Mouse (Mus musculus): ENCODE results near the gene AU015836. TPM values are rescaled to one million over a fixed set of nuclear protein-coding genes. Genes with fewer than 3 reads are reported as not detected.
"Not testable (repeated sequence)": the region's sequence is repeated elsewhere in the genome, so short reads cannot be mapped to it uniquely, and the experiment has no call there.

Gene AU015836
- total RNA-seq (2021) (not detected), polyA plus RNA-seq (2012; rRNA removed) (not detected in 2 replicates)
- long read RNA-seq = 0 reads

DNA sequence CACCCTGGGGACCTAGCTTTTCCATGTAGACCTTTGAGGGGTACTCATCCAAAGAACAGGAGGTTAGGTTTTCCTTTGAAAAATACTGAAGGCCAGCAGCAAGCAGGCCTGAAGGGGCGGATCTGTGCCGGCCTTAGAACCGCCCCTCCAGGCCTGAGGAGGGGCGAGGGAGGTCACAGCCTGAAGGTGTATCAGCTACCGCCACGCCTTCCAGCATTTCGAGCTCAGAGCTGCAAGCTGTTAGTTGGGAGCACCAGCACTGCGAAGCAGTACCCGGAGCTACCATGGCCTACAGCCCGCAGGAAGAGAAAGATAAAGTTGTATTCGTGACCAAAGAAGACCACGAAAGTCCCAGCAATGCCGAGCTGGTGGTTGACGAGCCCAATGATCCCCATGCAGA, at the start of gene AU015836:
Gene AU015836 (plus strand): TSS at position 216 of the 400 bp plus-strand sequence.
- DNase-seq = no peak

DNA sequence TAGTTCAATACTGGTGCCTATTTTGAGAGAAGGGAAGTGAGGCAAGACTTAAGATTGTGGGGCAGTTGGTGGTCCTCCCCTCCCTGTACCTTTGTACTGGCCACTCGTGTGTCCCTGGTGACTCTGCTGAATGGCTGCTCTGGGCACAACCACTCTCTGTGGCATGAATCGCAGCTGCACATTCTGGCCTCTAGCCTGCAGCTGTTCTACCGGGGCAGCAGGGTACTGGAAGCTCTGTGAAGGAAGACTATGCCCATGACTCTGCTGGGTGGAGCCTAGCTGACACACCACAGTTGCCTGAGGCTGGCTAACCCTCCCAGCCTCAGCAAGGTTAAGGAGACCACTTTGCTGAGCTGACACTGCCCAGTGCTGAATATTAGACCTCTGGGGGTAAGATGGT, 49.4 kb upstream of the AU015836 start:
- DNase-seq = no peak

DNA sequence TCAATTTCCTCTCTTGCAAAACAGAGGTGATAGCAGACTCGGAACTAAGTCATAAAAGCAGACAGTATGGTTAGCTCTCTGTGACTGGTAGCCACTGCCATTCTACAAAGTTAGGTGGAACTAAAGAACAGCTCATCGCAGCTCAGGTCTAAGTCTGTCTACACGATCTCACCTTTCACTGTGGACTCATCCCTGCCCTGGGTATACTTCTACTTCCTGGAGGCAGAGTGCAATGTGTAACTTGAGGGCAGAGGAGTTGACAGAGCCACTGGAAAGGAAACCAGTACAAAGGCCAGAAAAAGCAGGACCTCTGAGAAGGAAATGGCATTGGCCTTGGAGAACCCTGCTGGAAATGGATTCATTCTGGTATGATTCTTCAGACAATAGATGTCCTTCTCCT, 40.1 kb upstream of the AU015836 start:
- no peak for DNase-seq

DNA sequence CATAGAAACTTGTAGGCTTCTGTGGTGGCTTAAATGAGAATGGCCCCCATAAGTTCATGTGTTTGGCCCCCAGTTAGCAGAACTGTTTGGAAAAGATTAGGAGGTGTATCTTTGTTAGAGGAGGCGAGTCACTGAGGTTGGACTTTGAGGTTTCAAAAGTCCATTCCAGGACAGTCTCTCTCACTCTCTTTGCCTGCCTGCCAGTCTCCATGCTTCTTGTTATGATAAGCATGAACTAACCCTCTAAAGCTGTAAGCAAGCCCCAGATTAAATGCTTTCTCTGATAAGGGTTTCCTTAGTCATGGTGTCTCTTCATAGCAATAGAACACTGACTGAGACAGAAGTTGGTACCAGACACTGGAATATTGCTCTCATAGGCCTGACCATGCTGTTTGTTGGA, 39.7 kb upstream of the AU015836 start:
- no peak for DNase-seq

DNA sequence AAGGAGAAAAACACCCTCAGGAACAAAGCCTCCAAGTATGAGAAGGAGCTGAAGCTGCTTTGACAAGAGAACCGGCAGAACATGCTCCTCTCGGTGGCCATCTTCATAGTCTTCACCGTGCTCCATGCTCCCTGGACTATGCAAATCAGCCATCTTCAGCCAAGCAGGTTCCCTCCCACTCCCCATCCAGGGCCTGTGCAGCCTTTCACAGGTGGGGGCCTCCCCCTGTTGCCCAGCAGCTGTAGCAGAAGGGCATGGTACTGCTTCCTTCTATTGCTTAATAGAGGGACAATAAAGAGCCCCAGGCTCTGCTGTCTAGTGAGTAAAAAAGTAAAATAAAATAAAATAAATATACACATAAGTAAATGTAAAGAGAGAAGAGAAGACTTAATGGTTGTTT, 36.8 kb upstream of the AU015836 start:
- DNase-seq = no peak

DNA sequence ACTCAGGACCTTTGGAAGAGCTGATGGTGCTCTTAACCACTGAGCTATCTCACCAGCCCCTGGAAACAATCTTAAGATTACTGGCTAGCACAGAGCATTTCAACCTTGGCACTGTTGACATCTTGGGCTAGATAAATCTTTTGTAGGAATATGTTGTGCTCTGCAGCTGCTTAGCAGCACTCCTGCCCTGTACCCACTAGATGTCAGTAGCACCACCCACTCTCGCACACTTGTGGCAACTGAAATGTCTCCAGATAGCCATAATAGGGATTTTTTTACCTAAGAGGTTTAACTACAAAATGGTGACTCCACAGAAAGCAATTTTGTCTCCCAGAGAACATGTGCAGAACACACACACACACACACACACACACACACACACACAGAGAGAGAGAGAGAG, 11.7 kb upstream of the AU015836 start:
- DNase-seq = peak; percentile 14

DNA sequence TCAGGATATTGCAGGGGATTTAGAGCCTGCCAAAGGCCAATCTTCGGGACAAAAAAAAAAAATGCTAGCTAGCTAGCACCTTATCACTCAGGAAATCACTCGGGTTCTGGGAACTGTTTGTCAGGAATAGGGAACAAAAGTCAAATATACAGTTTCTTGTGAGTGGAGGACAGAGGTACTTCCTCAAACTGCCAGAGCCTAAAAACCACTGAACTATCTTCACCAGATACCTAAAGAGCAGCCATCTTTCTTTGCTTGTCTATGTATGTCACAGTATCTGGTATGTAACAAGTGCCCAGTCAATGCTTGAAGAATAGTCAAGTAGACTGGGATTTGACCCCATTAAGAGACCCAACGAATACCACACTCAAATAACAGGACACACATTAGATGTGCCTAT, 10.0 kb upstream of the AU015836 start:
- DNase-seq = no peak

DNA sequence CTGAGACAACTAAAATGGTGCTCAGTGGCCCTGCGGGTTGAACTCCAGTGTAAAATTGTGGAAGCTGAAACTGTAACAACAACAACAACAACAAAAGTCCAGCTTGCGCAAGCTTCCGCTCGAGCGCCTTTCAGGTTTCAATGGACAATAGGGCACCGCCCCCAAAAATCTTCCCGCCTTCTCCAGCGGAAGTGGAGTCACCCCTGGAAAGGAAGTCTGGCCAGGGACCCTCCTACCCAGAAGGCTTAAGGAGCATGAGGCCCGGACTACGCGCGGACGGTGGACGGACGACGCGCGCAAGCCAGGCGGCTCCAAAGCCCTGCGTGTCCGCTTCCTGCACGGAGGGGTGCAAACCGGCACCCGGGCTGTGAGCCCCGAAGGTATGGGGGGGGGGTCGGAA, 11.9 kb downstream of the AU015836 start:
- DNase-seq = no peak

DNA sequence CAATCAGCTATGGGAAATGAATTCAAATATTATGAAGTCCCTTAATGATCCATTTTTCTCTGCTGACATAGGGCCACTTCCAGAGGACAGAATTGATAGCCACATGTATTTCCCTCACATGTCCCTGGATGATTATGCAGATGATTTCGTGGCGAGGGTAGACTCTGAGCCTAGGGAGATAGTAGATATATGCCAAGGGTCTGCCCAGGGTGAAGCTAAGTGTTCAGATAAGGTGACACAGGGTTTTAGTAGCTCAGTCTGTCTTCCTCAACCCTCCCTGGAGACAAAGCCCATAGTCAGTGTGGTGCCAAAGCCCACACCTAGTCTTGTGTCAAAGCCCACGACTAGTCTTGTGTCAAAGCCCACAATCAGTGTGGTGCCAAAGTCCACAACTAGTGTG, 13.7 kb downstream of the AU015836 start:
- DNase-seq = no peak

DNA sequence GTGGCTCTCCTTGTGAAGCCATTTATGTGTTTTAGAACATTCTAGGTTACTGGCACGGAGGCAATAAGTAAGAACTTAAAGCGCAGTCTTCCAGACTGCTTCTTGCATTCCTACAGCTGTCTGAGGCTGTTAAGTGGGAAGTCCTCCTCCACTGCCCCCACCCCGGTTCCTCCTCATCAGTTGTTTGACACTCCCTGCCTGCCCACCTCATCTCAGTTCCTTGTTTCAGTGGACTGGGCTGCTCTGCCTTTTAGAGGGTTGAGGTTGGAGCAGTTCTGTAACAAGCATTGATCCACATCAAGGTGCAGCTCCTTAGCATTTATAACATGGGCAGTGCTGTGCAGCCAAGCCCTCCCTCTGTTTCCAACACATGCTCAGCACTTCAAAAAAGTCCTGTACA, 16.6 kb downstream of the AU015836 start:
- DNase-seq = not testable (repeated sequence)

DNA sequence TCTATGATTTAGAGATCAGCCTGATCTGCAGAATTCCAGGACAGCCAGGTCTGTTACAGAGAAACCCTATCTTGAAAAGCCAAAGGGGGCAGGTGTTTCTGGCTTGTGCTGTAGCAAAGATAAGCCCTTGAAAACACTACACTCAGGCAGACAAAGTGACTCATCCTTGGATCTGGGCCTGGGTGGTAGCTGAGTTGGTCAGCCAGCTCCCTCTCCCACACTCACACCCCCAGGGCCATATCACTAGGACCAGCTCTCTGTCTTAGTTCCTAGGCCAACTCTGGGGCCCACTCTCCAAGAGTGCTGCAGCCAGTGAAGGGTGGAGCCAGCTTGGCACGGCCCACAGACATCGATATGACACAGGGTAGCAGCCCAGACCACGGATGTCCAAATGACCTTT, 38.5 kb downstream of the AU015836 start:
- DNase-seq = peak; percentile 55

DNA sequence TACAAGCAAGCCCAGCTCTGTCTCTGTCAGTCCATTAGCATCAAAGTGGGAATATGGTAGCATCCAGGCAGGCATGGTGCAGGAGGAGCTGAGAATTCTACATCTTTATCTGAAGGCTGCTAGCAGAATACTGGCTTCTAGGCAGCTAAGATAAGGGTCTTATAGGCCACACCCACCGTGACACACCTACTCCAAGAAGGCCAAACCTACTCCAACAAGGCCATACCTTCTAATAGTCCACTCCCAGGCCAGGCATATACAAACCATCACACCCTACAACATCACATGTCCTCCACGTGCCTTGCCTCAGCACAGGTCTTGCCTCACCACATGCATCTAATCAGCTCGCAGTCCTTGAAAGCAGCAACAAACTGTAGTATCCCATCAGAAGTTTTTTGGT, 41.0 kb downstream of the AU015836 start:
- no peak for DNase-seq

DNA sequence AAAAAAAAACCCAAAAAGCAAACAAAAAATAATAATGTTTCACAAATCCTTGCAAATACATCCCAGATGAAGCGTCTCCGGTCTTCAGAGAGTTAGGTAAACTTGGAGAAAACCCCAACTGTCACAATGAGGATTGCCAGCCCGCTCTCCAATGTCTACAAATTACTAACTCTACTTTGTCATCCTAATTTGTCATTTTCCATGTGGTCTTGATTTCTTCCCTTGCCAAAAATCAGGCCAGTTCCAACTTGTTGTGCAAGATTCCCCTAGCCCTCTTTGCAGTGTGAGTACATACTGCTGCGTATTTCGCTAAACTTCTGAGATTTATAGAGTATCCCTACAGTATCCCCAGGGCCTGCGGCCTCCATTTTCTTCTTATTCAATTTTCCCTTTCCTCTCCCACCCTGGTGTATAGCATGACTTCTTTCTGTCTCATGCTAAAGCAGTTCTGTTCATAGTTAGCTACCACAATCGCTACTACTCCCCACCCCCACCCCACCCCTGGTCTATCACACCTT, 43.3 kb downstream of the AU015836 start:
- DNase-seq = no peak

DNA sequence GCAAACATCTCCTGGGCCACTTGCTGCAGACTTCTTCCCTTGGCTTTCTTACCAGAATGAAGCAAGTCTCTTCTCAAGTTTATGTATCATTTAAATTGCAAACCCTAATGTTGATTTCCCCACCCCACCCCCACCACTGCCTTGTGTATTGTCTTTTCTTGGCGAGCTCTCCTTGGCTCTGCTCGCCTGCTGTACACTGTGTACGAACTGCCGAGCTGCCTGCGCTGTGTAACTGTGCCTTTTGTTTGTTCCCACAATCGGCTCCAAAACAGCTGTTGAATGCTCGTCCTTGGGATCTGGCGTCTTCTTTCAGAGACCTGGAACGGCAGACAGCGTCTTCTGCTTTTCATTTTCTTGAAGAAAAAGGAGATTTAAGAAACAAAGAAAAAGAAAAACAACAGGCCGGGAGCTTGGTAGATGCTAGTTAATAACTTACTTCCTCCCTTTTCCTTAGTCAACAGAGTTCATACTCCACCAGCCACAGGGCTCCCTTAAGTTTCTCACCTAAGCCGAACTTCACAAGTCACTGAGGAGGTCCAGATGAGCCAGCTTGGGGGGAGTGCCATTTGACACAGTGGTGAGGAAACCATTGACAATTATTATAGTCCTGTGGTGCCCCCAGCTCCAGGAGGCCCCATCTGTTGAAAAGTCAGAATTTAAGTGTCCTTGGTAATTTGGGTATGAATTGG, 44.2 kb downstream of the AU015836 start:
- no peak for DNase-seq

DNA sequence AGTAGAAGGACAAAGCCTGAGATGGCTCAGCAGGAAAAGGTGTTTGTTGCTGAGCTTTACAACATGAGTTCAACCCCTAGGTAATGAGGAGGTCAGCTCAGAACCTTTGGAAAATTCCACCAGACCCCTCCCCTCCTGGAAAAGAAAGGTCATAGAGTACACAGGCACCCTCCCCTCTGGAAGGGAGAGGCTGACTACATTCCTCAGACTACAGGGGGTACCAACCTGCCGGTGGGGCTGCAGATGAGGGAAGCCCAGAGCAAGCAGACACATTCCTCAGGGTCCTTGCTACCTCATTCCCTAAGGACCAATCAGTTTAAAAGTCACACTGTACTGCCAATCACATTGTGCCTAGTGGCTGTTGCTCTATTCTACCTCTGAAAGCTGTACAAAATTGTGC, 48.4 kb downstream of the AU015836 start:
- no peak for DNase-seq

DNA sequence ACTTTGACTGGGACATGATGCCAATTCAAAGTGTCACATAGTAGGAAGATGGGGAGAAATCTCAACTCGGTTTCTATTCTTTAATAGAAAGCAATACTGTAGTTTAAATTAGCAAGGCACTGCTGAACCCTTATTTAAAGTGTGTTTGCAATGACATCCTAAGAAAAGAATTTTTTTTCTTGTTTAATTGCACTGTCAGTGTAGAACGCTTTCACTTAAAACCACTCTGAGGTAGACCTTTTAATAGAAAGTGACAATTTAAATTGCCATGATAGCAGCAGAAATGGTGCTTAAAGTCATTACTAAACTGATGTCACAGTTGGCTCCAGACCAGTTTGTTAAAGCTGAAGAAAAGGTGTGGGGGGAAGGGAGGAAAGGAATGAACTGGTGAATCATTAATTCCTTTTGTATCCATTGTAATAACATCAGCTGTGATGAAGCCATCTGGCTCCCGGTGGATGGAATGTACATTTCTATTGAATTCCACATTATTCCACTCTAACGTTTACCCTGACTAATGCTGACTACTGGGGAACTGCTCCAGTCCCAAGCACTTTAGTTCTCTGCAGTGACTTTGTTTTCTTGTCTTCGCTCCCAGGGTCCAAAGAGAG, 53.9 kb downstream of the AU015836 start:
- no peak for DNase-seq

Other genes starting within 250 kb of the AU015836 start
- 10 to 100 TPM; 10.1 to 19.8 TPM for gene Pdk3, start 136.5 kb upstream of the AU015836 start, total RNA-seq (2021)
- gene Pdk3, start 136.5 kb upstream of the AU015836 start, polyA plus RNA-seq (2012; rRNA removed) = 9.8 and 10.7 TPM in 2 replicates
- gene Zfx, start 155.0 kb downstream of the AU015836 start, total RNA-seq (2021) = 10 to 100 TPM; 19.6 to 28.6 TPM
- gene Zfx, start 155.0 kb downstream of the AU015836 start, polyA plus RNA-seq (2012; rRNA removed) = 1.7 and 1.8 TPM in 2 replicates
- 100 to 1,000 TPM; 146 to 180 TPM for gene Eif2s3x, start 244.2 kb downstream of the AU015836 start, total RNA-seq (2021)
- 20.0 and 29.9 TPM in 2 replicates for gene Eif2s3x, start 244.2 kb downstream of the AU015836 start, polyA plus RNA-seq (2012; rRNA removed)